Mouse (Mus musculus) spleen, adult 2 months (tissue): ENCODE results near the gene Cdhr3.

Source experiments
- CTCF ChIP-seq: fragments of 200-500 bp; IDR thresholded peaks from 2 replicates; pipeline ENCODE4 v1.5.1; 2011; ENCODE audit warnings: mild to moderate bottlenecking, inconsistent platforms; ENCODE audit not compliant: insufficient read depth, insufficient read length, insufficient replicate concordance; ENCODE audit errors: extremely low read depth
- POLR2A ChIP-seq: fragments of 200-500 bp; IDR thresholded peaks from 2 replicates; pipeline ENCODE4 v1.6.1; 2011; ENCODE audit warnings: low read depth, low read length, inconsistent platforms

DNA sequence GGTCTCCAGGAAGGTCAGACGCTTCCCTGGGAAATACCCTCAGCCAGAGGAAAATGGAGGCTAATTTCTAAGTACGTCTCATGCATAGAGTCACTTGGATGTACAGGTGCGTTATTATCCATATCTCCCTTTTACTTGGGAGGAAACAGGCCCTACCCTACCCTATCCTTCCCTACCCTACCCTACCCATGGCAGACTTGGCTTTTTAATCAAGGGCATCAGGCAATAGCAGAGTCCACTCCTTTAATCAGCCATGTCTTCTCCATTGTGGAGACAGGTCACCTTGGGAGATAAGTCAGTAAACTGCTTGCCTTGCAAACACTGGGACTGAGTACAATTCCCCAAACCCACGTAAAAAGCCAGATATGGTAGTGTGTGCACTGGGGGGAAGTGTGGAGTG is 70.9 kb downstream of the Cdhr3 start:
- TF ChIP-seq CTCF (no peak), POLR2A (no peak)
